Mouse (Mus musculus): Measurements from ENCODE around the gene Ccdc60.

DNA sequence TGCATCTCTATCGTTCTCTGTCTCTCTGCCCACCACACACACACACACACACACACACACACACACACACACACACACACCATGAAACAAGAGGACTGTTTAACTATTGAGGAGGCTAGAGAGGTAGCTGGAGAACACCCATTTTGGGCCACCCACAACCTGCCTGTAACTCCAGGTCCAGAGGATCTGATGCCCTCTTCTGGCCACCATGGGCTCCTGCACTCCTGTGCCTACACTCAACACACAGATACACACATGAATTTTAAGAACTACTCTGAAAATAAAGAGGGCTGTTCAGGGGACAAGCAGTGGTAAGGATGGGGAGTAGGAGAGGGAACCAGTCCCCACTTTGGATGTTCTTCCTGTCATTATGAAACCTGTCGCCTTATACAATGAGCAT is 26.1 kb downstream of the Ccdc60 start:
- TF ChIP-seq CTCF (IDR thresholded peaks at IDR 0.05; ENCODE audit: low read depth, low read length) (no peak), POLR2A (IDR thresholded peaks at IDR 0.05; ENCODE audit: borderline replicate concordance, low read depth, low read length) (no peak)
